Mouse (Mus musculus) monocyte, adult 5-6 weeks (primary cell): ENCODE measurements around the gene Dnajc16. TPM values are rescaled to one million over a fixed set of nuclear protein-coding genes. Genes with fewer than 3 reads are reported as not detected.

Source experiments
- ATAC-seq: fragments of 153-309, 156-312 bp; replicated peaks from 2 replicates; pipeline ENCODE4 v1.8.0; 2017; ENCODE audit warnings: mild to moderate bottlenecking; ENCODE audit not compliant: low TSS enrichment, insufficient number of reproducible peaks, severe bottlenecking, poor library complexity, low FRiP score
- total RNA-seq: library from RNA; stranded (forward); fragments of 200-1000, 200-491, 200-594 nt; gene quantifications from 3 replicates; pipeline ENCODE4 v1.2.3, GENCODE M21; 2017

Gene Dnajc16
- total RNA-seq, 1 experiment from 2014 or later: 5.1 TPM

DNA sequence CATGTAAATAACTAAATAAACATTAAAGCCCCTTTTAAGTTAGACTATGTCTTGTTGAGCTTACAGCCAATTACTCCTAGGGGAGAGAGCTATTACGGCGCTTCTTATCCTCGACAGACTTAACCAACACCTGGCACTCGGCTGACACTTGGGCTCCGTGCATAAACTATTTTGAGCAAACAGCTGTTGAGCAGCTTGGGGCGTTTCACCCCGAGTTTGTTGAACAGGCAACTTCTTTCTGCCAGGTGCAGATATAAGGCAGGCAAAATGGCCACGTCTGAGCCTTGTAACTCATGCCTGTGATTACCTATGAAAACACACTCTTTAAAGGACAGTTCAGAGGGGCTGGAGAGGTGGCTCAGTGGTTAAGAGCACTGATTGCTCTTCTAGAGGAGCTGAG lies 52.7 kb downstream of the Dnajc16 start:
- no peak for ATAC-seq

DNA sequence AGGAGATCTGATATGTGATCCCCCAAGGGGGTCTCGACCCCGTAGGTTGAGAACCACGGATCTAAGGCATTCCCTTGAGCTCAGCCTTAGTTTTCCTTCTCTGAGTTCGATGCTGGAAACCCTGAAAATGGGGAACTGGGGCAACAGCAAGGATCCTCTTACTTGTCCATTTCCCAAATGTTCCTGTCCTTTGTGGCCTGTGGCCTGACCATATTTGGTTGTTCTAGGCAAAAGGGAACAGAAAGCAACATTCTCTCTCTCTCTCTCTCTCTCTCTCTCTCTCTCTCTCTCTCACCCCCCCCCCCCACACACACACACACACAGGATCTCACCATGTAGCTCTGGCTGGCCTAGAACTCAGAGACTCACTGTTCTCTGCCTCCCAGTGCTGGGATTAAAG lies 53.9 kb downstream of the Dnajc16 start:
- no peak for ATAC-seq

DNA sequence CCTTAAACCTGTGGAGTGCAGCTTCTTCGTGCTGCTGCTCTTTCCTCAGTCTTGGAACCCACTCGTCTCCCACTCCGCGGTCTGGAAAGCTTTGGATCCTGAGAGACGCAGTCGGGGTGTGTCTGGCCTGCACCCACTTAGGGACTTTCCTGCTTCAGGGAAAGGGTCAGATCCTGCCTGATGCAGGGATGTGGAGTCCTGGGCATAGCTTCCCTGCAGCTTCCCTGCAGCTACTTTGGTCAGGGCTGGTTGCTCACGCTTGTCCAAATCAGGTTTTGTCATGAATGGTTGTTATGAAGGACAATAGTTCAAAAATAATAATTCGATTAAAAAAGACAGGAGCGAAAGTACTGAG lies 55.5 kb downstream of the Dnajc16 start:
- ATAC-seq: no peak

DNA sequence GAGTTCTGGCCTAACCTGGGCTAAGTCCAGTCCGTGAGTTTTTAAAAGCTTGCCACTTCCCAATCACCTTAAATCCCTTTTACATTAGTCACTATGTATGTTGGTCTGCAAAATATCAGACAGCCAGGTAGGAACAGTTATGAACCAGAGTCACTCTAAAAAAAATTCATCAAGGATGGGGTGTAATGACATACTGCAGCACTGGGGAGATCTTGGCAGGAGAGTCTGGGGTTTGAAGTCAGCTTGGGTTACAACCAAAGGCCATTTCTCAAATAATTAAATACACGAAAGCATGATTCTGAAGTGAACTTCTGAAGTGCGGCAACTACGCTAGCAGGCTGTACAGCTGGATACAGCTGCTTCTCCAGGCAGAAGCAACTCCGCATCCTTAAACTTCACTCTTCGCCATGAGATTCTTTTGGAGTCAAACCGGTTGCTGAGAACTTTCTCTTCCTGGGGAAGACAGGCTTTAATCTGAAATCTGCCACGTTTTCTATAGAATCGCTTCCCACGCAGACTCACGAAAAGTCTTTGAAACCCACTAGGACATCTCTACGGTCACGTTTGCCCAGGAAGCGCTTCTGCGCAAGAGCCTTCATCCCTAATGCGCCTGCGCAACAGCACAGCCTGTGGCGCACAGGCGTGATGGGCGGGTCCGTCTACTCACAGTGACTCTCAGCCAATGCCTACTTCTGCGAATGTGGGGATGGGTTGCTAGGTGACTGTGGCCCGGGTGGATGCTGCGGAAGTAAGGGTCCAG lies 56.1 kb downstream of the Dnajc16 start:
- ATAC-seq: peak; percentile 97

DNA sequence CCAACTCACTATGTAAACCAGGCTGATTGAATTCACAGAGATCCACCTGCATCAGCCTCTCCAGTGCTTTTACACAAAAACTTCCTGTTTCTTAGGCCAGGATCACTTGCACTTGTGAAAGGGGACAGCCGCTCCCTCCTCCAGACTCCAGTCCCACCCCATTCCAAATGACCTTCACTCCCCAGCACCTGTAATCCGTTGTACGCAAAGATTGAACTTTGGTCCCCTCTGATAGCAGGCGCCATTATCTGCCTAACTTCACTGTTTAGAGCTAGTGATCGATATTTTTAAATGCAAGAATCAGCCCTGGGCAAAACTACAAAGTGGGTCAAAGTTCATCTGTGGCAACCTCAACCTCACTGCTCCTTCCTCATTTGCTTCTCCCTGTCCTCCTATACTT lies 59.0 kb downstream of the Dnajc16 start:
- ATAC-seq: no peak

DNA sequence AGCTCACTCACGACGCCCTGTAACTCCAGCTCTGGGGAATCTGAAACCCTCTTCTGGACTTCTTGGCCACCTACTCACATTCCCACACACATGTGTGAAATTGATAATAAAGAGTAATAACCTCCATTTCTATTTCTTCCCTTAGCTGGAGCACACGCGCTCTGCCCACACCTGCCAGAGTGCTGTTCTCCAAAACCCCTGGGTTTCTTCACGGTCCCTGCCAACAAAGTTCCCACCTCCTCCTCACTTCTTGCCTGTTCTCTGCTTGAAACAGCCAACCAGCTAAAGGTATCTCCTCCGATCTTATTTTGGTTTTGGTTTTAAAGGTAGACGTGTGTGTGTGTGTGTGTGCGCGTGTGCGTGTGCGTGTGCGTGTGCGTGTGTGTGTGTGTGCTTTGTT lies 60.3 kb downstream of the Dnajc16 start:
- ATAC-seq: no peak

DNA sequence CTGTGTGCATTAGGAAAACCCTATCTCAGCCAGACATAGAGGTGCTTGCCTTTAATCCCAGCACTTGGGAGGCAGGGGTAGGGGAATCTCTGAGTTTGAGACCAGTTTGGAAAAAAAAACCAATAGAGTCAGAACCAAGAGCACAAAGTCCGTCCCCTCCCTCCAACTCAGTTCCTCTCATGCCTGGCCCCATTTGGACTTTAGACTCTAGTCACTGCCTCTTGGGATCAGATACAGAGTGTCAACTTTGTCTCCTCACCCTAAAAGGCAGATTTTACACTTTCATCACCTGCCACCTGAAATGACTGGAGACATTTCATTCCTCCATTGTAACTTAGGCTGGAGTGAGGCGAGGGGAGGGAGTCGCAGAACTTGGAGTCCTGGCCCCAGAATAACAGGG lies 61.5 kb downstream of the Dnajc16 start:
- ATAC-seq: no peak

DNA sequence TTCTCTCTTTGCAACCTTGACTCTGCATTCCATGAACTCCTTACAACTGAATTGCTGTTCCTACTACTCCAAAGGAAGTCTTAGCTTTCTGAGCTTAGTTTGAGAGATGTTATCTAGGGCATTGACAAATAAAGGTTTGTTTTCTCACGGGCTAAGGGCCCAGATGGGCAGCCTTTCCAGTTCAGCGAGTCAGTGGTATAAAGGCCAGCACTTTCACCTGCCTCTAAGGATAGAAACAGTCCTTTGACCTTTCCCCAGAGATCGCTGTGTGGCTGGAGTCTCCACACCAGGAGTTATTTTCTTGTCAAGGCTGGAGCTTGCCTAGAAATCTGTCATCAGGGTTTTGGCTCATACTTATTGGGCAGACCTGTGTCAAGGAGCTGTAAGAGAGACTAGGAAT lies 65.0 kb downstream of the Dnajc16 start:
- ATAC-seq: no peak

DNA sequence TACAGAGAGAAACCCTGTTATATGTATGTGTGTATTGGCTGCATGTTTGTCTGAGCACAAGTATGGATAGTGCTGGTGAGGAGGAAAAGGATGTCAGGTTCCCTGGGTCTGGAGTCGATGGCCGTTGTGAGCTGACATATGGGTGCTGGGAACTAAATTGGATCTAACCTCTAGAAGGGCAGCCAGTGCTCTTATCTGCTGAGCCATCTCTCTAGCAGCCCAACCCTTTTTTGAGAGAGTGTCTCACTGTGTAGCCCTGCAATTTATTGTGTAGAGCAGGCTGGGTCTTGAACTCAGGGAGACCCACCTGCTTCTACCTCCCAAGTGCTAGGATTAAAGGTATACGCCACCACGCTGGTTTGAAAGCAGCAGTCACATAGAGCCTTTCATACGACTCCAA lies 65.5 kb downstream of the Dnajc16 start:
- ATAC-seq: no peak

DNA sequence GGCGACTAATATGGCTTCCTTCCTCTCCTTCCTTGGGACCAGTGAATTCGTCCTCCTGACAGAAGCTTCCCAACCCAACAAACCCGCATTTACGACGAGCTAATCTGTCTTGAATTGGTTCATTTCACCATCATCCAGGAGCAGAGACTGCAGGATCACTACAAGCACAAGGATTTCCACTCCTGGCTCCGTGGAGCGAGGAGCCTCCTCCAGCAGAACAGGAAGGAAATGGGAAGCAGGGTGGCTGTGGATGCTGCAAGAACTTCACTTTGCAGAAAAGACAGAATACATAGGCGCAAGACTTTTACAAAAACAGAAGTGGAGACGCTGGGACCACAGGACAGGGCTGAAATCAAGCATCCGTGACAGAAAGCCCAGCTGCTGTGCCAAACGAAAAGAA lies 66.1 kb downstream of the Dnajc16 start:
- ATAC-seq: no peak

DNA sequence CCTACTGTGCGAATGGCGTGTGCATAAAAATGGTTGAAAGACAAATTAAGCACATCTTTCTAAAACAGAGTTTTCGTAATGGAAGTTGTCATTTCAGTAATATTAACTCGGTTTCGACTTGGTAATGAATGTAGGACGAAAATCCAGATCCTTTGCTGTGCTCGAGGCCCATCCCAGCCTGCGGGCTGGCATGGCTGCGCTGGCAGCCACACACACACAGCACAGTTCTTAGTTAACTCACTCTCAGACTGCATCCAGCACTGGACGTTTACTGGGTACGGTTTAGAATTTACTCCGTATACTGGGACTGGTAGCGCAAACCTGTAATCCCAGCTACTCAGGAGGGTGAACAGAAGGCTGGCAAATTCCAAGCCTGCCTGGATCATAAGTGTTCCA lies 67.1 kb downstream of the Dnajc16 start:
- ATAC-seq: no peak

DNA sequence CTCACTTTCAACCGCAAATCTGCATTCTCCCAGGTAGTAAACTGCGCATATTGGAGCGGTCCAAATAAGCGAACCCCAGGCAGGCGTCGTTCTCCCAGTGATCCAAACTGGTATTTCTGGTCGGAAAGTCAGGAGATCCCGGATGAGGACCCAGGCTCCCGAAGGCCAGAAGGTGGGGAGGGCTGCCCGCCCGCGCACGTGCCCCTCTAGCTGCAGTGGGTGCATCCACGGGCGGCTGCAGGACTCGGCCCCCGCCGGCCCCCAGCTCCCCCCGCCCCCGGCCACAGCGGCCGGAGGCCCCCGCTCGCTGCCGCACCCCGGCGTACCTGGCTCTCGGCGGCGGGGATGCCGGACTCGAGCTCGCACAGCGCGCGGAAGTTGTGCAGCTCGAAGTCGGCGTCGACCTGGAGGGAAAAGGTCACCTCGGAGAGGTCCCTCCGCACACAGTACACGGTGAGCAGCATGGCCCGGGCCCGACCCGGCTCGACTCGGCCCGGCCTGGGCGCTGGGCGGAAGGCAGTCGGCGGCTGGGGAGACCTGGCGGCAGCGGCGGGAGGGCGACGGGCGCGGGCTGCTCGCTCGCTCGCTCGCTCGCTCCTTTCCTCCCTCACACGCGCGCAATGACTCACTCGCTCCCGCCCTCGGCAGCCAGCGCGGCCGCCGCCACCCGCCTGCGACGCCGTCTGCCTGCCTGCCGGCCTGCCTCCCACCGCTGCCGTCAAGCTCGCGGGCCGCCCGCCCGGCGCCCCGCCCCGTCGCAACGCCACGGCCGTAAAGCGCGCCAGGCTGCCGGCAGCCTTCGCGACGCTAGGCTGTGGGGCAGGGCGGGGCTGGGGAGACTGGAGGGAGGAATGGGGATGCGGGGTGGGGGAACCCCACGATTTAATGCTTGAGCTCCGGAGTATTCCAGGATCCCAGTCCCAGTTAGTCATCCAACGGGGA lies 67.7 kb downstream of the Dnajc16 start, which contains the start of gene Ddi2:
Ddi2 (minus strand) TSS at position 689 of the 942 bp plus-strand sequence.
- ATAC-seq: peak; percentile 58

DNA sequence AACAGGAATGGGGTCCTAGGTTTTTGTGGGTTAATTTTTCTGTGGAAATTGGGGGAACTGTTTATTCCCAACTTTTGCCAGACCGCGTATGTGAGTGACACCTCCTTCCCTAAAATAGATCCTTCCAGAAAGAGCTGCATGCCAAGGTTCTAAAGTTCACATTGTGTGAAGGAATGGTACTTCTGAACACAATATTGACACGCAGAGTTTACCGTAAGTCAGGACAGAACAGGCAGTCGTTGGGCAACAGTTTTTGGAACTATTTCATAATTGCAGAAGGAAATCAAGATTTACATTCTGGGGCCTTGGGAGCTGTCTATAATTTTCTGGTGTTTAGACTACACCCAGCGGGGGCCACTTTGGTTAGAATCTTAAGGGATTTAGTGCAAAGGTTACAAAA lies 68.8 kb downstream of the Dnajc16 start:
- ATAC-seq: peak; percentile 32; the same call in 1 of the 2 replicates

DNA sequence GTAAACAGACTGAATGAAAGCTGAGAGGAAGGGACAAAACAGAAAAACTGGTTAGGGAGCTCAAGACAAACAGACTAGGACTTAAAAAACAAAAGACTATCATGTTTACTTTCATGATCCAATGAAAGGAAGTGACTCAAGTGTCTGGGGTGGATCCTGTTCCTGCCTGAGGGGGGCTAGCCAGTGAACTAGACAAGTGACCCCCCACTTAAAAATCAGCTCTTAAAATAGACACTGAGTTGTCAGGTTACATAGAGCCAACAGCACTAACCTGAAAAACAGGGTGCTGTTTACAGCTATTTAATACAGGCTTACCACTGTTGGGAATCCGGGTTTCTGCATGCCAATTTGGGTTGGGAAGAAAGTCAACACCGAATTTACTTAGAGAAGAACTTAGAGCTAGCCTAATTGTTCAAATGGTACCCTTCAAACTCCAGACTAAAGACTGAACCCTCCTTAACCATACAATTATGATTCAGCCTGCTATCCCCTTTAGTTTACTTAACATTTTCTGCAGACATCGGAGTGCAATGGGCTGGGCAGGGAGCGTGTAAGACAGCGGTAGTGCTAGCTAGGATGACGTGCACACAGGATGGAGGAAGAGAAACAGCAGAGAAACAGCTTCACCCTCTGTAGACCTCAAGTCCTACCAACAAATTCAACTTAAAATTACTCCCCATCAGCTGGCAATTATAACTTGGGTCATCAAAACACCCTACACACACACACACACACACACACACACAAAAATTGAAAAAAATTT lies 69.8 kb downstream of the Dnajc16 start:
- ATAC-seq: 0 out of 2 replicates have a peak, but pooled peaks have one; percentile 28

DNA sequence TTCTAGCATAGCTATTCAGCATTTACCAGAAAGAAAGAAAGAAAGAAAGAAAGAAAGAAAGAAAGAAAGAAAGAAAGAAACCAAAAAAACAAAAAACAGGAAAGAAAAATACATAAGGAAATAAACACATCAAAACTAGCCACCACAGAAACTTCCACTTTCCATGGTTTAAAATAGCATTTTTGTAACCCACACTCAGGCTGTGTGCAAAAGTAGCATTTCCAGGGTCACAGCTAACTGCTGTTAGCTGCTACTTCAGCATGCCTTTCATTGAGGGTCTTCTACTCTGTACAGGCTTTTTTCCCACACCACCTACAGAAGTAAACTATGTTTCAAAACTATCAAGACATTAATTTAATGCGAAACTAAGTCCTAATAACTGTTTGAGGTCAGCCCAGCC lies 71.4 kb downstream of the Dnajc16 start:
- no peak for ATAC-seq

DNA sequence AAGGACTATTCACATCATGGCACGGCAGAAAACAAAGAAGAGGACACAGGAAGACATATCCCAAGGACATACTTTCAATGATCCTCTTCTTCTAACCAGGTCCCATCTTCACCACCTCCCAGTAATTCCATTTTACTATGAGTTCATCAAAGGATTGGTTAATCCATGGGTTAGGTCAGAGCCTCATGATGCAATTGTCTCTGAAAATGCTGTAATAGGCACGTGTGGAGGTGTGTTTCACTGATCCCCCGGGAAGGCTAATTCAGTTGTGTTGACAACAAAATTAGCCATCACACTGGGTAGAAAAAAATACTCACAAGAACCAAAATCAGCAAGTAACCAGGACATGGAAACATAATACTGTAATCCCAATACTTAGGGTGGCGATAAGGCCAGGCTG lies 73.1 kb downstream of the Dnajc16 start:
- ATAC-seq: no peak

DNA sequence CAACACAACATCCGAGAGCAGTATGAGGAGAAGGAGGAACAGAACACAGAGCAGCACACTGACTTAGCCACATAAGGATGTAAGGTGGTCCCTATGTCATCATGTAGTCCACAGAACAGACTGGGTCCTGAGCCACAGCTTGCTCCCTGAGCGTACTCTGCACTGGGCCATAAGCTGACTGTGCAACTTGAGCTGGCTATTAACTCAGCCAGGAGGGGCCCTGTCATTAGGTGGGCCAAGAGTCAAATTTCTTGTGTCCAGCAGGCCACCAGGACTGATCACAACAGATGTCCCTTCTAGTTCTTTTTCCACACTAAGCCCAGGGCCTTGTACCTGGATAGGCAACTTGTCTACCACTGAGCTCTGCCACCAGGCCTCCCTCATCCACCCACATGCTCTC lies 75.7 kb downstream of the Dnajc16 start:
- no peak for ATAC-seq

DNA sequence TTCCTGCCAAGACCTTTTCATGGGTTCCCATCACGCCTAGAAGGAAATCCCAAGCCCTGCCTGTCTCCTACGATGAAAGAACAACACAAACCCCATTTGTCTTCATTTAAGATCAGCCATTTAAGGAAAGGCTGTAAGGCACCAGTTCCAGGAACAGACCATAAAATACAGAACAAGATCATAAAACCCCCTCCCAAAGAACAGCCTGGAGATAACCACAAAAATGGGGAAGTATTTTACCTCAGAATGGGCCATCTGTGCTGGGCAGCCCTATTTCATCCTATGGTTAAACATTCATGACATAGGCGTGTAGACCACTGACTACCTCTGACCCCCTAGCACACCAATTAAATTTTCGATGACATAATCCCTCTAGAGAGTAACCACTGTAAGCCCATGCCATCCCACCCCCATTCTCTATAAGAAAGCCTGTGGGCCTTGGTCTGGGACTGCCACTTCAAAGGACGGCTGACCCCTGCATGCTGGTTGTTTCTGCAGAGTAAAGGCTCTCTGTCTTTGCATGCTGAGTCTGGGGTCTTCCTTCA lies 77.1 kb downstream of the Dnajc16 start:
- ATAC-seq: no peak

DNA sequence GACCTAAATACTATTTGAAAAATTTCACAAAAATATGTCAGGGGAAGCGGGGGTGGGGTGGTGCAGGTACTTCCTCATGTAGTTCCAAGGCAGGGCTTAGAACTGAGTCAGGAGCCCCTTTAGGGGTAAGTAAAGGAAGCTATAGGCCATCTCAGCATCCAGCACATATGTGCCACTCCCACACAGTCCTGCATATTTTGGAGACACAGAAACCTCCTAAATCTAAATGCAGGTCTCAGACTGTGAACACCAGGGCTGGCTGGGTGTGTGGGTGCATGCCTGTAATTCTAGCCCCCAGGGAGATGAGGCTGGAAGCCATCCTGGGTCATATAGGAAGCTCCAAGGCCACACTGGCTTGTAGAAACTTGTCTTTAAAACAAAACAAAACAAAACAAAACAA lies 79.5 kb downstream of the Dnajc16 start:
- no peak for ATAC-seq
